Mouse (Mus musculus) heart, postnatal 0 days (tissue): Measurements from ENCODE around the gene Armc5.

Experiments
- CTCF ChIP-seq: IDR thresholded peaks from 2 replicates; pipeline ENCODE4 v1.5.1; 2016; ENCODE audit warnings: antibody characterized with exemption, control low read depth, low read depth
- EP300 ChIP-seq: IDR thresholded peaks from 2 replicates; pipeline ENCODE4 v1.6.1; 2016; ENCODE audit warnings: antibody characterized with exemption, low read depth

DNA sequence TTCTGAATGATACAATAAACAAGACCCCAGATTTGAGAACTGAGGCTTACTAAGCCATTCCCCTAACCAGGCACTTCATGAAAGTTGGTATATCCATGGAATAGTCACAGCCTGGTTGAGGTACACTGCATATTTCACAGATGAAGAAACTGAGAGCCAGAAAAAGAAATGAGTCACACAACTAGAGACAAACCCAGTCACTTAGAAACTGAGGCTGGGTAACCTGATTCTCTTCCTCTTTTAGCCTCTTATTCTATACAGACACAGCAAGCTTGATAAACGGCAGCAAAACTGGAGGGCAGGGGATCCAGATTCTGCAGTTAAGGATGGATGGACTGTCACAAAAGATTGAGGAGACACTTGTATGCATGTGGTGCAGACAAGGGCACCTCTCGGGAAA, 2.3 kb upstream of the Armc5 start:
- TF ChIP-seq CTCF (no peak), EP300 (no peak)
